Mouse (Mus musculus) MEL (cell line): ENCODE results near the gene Zfpm1. TPM values are rescaled to one million over a fixed set of nuclear protein-coding genes. Genes with fewer than 3 reads are reported as not detected.

ENCODE experiments used
- DNase-seq: peaks from one replicate; pipeline ENCODE4 v3.0.0; 2011; ENCODE audit warnings: low read depth, low spot score
- H3K27ac ChIP-seq: 2 replicates; pipeline ENCODE4 v1.5.1; 2012; ENCODE audit warnings: low read depth, mild to moderate bottlenecking, control low read depth, low read length, moderate library complexity; ENCODE audit not compliant: control insufficient read depth
- H3K27me3 ChIP-seq, 2 experiments: fragments of 150-350 bp in 1 of 2; sonication (generic) in 1 of 2; 2 replicates each; pipeline ENCODE4 v1.6.1; 2012; ENCODE audit warnings: low read length in 2 of 2, mild to moderate bottlenecking in 2 of 2, improper control_type of control experiment in 1 of 2, moderate library complexity in 1 of 2; ENCODE audit not compliant: insufficient read depth in 2 of 2, control insufficient read depth in 1 of 2
- H3K36me3 ChIP-seq, 2 experiments: 2 replicates each; pipeline ENCODE4 v1.6.1; 2012 to 2014; ENCODE audit warnings: low read length in 2 of 2, improper control_type of control experiment in 1 of 2, inconsistent platforms in 1 of 2, mild to moderate bottlenecking in 1 of 2; ENCODE audit not compliant: insufficient read depth in 2 of 2, control insufficient read depth in 1 of 2
- H3K4me1 ChIP-seq, 2 experiments: fragments of 150-350 bp in 1 of 2; sonication (generic) in 1 of 2; 2 replicates each; pipeline ENCODE4 v1.6.1; 2012; ENCODE audit warnings: low read length in 2 of 2, improper control_type of control experiment in 1 of 2, mild to moderate bottlenecking in 1 of 2; ENCODE audit not compliant: insufficient read depth in 2 of 2, control insufficient read depth in 1 of 2
- H3K4me3 ChIP-seq, 2 experiments: fragments of 150-350 bp in 1 of 2; sonication (generic) in 1 of 2; 2 replicates each; pipeline ENCODE4 v1.5.1; 2012; ENCODE audit warnings: low read depth in 2 of 2, low read length in 2 of 2, mild to moderate bottlenecking in 2 of 2, moderate library complexity in 2 of 2, control low read depth in 1 of 2, improper control_type of control experiment in 1 of 2; ENCODE audit not compliant: control insufficient read depth in 1 of 2, insufficient read depth in 1 of 2
- H3K79me2 ChIP-seq: 2 replicates; pipeline ENCODE4 v1.6.1; 2012; ENCODE audit warnings: mild to moderate bottlenecking, low read length, moderate library complexity; ENCODE audit not compliant: control insufficient read depth, poor library complexity, insufficient read depth
- H3K9ac ChIP-seq: 2 replicates; pipeline ENCODE4 v1.6.1; 2012; ENCODE audit warnings: low read depth, mild to moderate bottlenecking, control low read depth, low read length, moderate library complexity; ENCODE audit not compliant: control insufficient read depth, poor library complexity, severe bottlenecking
- H3K9me3 ChIP-seq: fragments of 150-350 bp; sonication (generic); replicated peaks from 2 replicates; pipeline ENCODE4 v1.6.1; 2012; ENCODE audit warnings: mild to moderate bottlenecking, low read length, improper control_type of control experiment, moderate library complexity; ENCODE audit not compliant: insufficient read depth
- BHLHE40 ChIP-seq: IDR thresholded peaks from 2 replicates; pipeline ENCODE4 v1.6.1; 2012; ENCODE audit warnings: low read depth, mild to moderate bottlenecking, inconsistent platforms, low read length, improper control_type of control experiment, borderline replicate concordance
- CTCF ChIP-seq, 3 experiments: IDR thresholded peaks in 2 of 3; conservative IDR thresholded peaks in 1 of 3; 2 replicates each; pipeline ENCODE4 v1.5.1; 2011 to 2012; ENCODE audit warnings: low read length in 3 of 3, low read depth in 2 of 3, mild to moderate bottlenecking in 2 of 3, improper control_type of control experiment in 1 of 3, inconsistent platforms in 1 of 3, mixed read lengths in 1 of 3, moderate library complexity in 1 of 3; ENCODE audit not compliant: control insufficient read depth in 1 of 3, insufficient read depth in 1 of 3, poor library complexity in 1 of 3, severe bottlenecking in 1 of 3
- ELF1 ChIP-seq: IDR thresholded peaks from 2 replicates; pipeline ENCODE4 v1.6.1; 2014; ENCODE audit warnings: low read depth, mild to moderate bottlenecking, inconsistent platforms, low read length, improper control_type of control experiment, moderate library complexity
- EP300 ChIP-seq, 2 experiments: IDR thresholded peaks; 2 replicates each; pipeline ENCODE4 v1.6.1; 2011; ENCODE audit warnings: improper control_type of control experiment in 2 of 2, low read length in 2 of 2, low read depth in 1 of 2, mild to moderate bottlenecking in 1 of 2
- ETS1 ChIP-seq: IDR thresholded peaks from 2 replicates; pipeline ENCODE4 v1.6.1; 2012; ENCODE audit warnings: low read depth, mild to moderate bottlenecking, inconsistent platforms, low read length, improper control_type of control experiment, moderate library complexity
- GABPA ChIP-seq: IDR thresholded peaks from 2 replicates; pipeline ENCODE4 v1.6.1; 2012; ENCODE audit warnings: low read depth, mild to moderate bottlenecking, inconsistent platforms, low read length, improper control_type of control experiment, moderate library complexity
- GATA1 ChIP-seq: IDR thresholded peaks from 2 replicates; pipeline ENCODE4 v1.6.1; 2011; ENCODE audit warnings: low read depth, low read length, improper control_type of control experiment
- JUND ChIP-seq: IDR thresholded peaks from 2 replicates; pipeline ENCODE4 v1.6.1; 2011; ENCODE audit warnings: low read depth, mild to moderate bottlenecking, improper control_type of control experiment, low read length
- KAT2A ChIP-seq: conservative IDR thresholded peaks from 2 replicates; pipeline ENCODE4 v1.6.1; 2012; ENCODE audit warnings: low read depth, low read length, improper control_type of control experiment, inconsistent platforms
- MAFK ChIP-seq: IDR thresholded peaks from 2 replicates; pipeline ENCODE4 v1.6.1; 2011; ENCODE audit warnings: low read depth, mild to moderate bottlenecking, low read length, improper control_type of control experiment, borderline replicate concordance
- MAZ ChIP-seq: IDR thresholded peaks from 2 replicates; pipeline ENCODE4 v1.6.1; 2012; ENCODE audit warnings: low read depth, mild to moderate bottlenecking, inconsistent platforms, low read length, improper control_type of control experiment
- MEF2A ChIP-seq: IDR thresholded peaks from 2 replicates; pipeline ENCODE4 v1.6.1; 2014; ENCODE audit warnings: low read depth, mild to moderate bottlenecking, inconsistent platforms, low read length, improper control_type of control experiment; ENCODE audit not compliant: poor library complexity, insufficient replicate concordance, severe bottlenecking; ENCODE audit errors: extremely low read depth
- MYB ChIP-seq: IDR thresholded peaks from 2 replicates; pipeline ENCODE4 v1.6.1; 2011; ENCODE audit warnings: mild to moderate bottlenecking, low read depth, low read length, improper control_type of control experiment
- MYC ChIP-seq: IDR thresholded peaks from 2 replicates; pipeline ENCODE4 v1.6.1; 2011; ENCODE audit warnings: low read depth, mild to moderate bottlenecking, low read length, improper control_type of control experiment, moderate library complexity
- NRF1 ChIP-seq: IDR thresholded peaks from 2 replicates; pipeline ENCODE4 v1.6.1; 2014; ENCODE audit warnings: low read depth, mild to moderate bottlenecking, inconsistent platforms, low read length, improper control_type of control experiment, moderate library complexity; ENCODE audit not compliant: poor library complexity, insufficient read depth, severe bottlenecking
- POLR2A ChIP-seq, 2 experiments: IDR thresholded peaks; 2 replicates each; pipeline ENCODE4 v1.6.1; 2011 to 2012; ENCODE audit warnings: low read length in 2 of 2, mild to moderate bottlenecking in 2 of 2, control low read depth in 1 of 2, improper control_type of control experiment in 1 of 2, low read depth in 1 of 2, moderate library complexity in 1 of 2; ENCODE audit not compliant: control insufficient read depth in 1 of 2, insufficient read depth in 1 of 2, poor library complexity in 1 of 2
- POLR2AphosphoS2 ChIP-seq: IDR thresholded peaks from 2 replicates; pipeline ENCODE4 v1.6.1; 2011; ENCODE audit warnings: low read length, improper control_type of control experiment
- POLR2AphosphoS5 ChIP-seq: IDR thresholded peaks from 2 replicates; pipeline ENCODE4 v1.6.1; 2012; ENCODE audit warnings: low read depth, borderline replicate concordance, mild to moderate bottlenecking, inconsistent platforms, low read length, moderate library complexity, mixed read lengths
- SIN3A ChIP-seq: IDR thresholded peaks from 2 replicates; pipeline ENCODE4 v1.6.1; 2012; ENCODE audit warnings: low read length, improper control_type of control experiment, inconsistent platforms
- SMC3 ChIP-seq: IDR thresholded peaks from 2 replicates; pipeline ENCODE4 v1.6.1; 2011; ENCODE audit warnings: low read depth, low read length, improper control_type of control experiment
- TBP ChIP-seq: IDR thresholded peaks from 2 replicates; pipeline ENCODE4 v1.8.0; 2011; ENCODE audit warnings: low read depth, low read length, improper control_type of control experiment
- TCF12 ChIP-seq: IDR thresholded peaks from 2 replicates; pipeline ENCODE4 v1.6.1; 2014; ENCODE audit warnings: low read depth, mild to moderate bottlenecking, inconsistent platforms, low read length, improper control_type of control experiment, moderate library complexity
- USF1 ChIP-seq: IDR thresholded peaks from 2 replicates; pipeline ENCODE4 v1.6.1; 2014; ENCODE audit warnings: low read depth, mild to moderate bottlenecking, inconsistent platforms, low read length, improper control_type of control experiment, moderate library complexity
- USF2 ChIP-seq, 2 experiments: IDR thresholded peaks; 2 replicates each; pipeline ENCODE4 v1.6.1; 2011 to 2012; ENCODE audit warnings: improper control_type of control experiment in 2 of 2, low read length in 2 of 2, borderline replicate concordance in 1 of 2, inconsistent platforms in 1 of 2, low read depth in 1 of 2, mild to moderate bottlenecking in 1 of 2; ENCODE audit not compliant: insufficient read depth in 1 of 2
- ZC3H11A ChIP-seq: IDR thresholded peaks from 2 replicates; pipeline ENCODE4 v1.6.1; 2012; ENCODE audit warnings: low read depth, mild to moderate bottlenecking, inconsistent platforms, low read length, improper control_type of control experiment
- ZKSCAN1 ChIP-seq: IDR thresholded peaks from 2 replicates; pipeline ENCODE4 v1.6.1; 2012; ENCODE audit warnings: low read depth, mild to moderate bottlenecking, inconsistent platforms, low read length, improper control_type of control experiment, moderate library complexity
- ZMIZ1 ChIP-seq: IDR thresholded peaks from 2 replicates; pipeline ENCODE4 v1.6.1; 2012; ENCODE audit warnings: low read depth, mild to moderate bottlenecking, inconsistent platforms, low read length, improper control_type of control experiment, moderate library complexity
- polyA plus RNA-seq, 2 experiments: library from polyadenylated mRNA; stranded (reverse) in 1 of 2; unstranded in 1 of 2; fragments of >175 nt in 1 of 2; fragments of >200 nt in 1 of 2; gene quantifications; 2 replicates each; pipeline versions ENCODE4 v1.2.1 to v1.2.4; 2012; ENCODE audit warnings: low replicate concordance in 2 of 2, low read depth in 1 of 2; ENCODE audit not compliant: insufficient read length in 2 of 2, insufficient read depth in 1 of 2, missing spikeins in 1 of 2
- total RNA-seq: library from RNA; depleted of rRNA; stranded (reverse); fragments of 300-350 nt; gene quantifications from 2 replicates; pipeline ENCODE4 v1.2.3, GENCODE M21; 2012

Zfpm1 gene
- total and polyA plus RNA-seq, 3 experiments = 133 to 343 (median 260) TPM

DNA sequence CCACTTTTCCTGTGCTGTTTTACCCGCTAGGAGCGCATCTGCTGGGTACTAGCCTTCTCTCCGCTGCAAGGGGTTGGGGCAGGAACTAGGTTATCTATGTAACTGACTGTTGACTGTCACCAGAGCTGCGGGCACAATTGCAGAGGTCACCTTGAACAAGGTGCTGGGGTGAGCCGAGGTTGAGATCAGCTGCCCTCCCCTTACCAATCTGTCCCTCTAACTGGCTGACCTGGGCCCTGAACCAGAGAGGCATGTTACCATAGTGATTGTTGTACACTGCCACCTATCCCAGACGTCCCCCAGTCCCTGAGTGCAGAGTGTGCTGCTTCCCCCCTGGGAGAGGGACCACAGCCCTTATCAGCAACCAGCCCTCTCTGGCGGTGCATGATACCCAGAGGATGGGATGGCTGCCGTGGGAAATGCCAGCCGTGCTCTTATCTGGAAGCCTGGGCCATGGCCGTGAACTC is 39.5 kb downstream of the Zfpm1 start (continued):
- TF ChIP-seq GATA1 (peak; percentile 98), POLR2A (IDR thresholded peaks at IDR 0.05; ENCODE audit: control insufficient read depth in 1 of 2, insufficient read depth in 1 of 2, low read depth in 1 of 2, low read length in 2 of 2, poor library complexity in 1 of 2) (peak in 1 of 2 experiments; percentile 48; a peak in 2 of 4 replicates), ETS1 (peak; percentile 99), MAZ (peak; percentile 97), ZMIZ1 (no peak; the same call in 1 of the 2 replicates), KAT2A (no peak)

DNA sequence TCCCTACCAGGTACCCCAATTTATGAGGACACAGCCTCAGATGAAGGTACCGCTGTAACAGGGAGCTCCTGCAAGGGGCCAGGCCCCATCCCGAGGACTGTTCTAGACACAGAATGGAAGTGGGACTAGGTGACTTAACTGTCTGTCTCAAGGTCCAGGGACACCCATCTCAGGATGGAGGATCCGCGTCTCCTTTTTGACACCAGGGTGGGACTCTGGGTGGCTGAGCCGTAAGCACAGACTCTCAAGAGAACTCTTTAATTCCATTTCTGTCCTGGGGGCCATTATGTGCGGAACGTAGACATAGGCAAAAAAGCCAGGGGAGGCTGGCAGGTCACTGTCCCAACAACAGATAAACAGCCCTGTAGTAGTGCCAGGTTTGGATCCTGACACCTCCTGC is 40.2 kb downstream of the Zfpm1 start:
- no peak overlapping the region for H3K4me3 ChIP-seq
- H3K9ac ChIP-seq = peak overlapping the region; percentile 62
- H3K27me3 ChIP-seq = no peaks in the 10 kb centered on the region
- TF ChIP-seq JUND (no peak), ELF1 (no peak)
- peaks cover 7 to 94% of the 10 kb centered on the region in 2 experiments; a peak in 3 of 4 replicates for H3K36me3 ChIP-seq
- peak; percentile 78 for DNase-seq
- peaks cover 42 to 92% of the 10 kb centered on the region in 2 experiments for H3K4me1 ChIP-seq
- no peaks in the 10 kb centered on the region for H3K9me3 ChIP-seq
- H3K79me2 ChIP-seq = peaks cover 26% of the 10 kb centered on the region
- H3K27ac ChIP-seq = peak overlapping the region; percentile 98

DNA sequence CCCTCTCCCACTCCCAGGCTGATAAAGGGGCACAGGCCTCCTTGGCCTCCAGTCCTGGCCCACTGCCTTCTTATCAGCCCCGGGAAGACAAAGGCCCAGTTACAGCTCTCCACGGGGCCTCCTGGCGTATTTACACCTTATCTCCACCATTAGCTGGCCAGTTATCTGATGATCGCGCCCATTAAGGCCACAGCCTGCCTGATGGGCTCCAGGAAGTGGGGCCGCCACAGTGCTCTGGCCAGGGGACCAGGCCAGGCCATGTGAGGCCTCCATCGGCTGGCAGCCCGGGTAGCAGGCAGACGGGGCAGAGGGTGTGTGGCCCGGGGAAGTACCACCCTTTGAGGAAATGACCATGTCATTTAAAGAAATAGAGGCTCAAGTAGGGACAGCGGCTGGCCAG is 40.9 kb downstream of the Zfpm1 start:
- H3K4me1 ChIP-seq = peaks cover 42 to 89% of the 10 kb centered on the region in 2 experiments
- H3K36me3 ChIP-seq = peaks cover 7 to 90% of the 10 kb centered on the region in 2 experiments; a peak in 3 of 4 replicates
- H3K27ac ChIP-seq = peak overlapping the region; percentile 98
- peak; percentile 75 for DNase-seq
- no peak overlapping the region for H3K4me3 ChIP-seq
- no peaks in the 10 kb centered on the region for H3K9me3 ChIP-seq
- peaks cover 28% of the 10 kb centered on the region for H3K79me2 ChIP-seq
- peak overlapping the region; percentile 62 for H3K9ac ChIP-seq
- H3K27me3 ChIP-seq = no peaks in the 10 kb centered on the region
- TF ChIP-seq USF2 (IDR thresholded peaks at IDR 0.05; ENCODE audit: borderline replicate concordance in 1 of 2, insufficient read depth in 1 of 2, low read depth in 1 of 2, low read length in 2 of 2) (no peak), ZMIZ1 (peak; percentile 65; the same call in 1 of the 2 replicates), GABPA (no peak), EP300 (IDR thresholded peaks at IDR 0.05; ENCODE audit: low read depth in 1 of 2, low read length in 2 of 2) (peak; percentile 80 to 94), ZKSCAN1 (no peak), TCF12 (peak; percentile 92), POLR2AphosphoS5 (no peak), POLR2A (IDR thresholded peaks at IDR 0.05; ENCODE audit: control insufficient read depth in 1 of 2, insufficient read depth in 1 of 2, low read depth in 1 of 2, low read length in 2 of 2, poor library complexity in 1 of 2) (0 out of 4 replicates have a peak, but pooled peaks have one; percentile 36 to 50), MEF2A (no peak), MYB (peak; percentile 50), USF1 (peak; percentile 6; the same call in 1 of the 2 replicates), BHLHE40 (peak; percentile 69), GATA1 (peak; percentile 92), ETS1 (peak; percentile 81), CTCF (IDR thresholded peaks at IDR 0.05 in 2 of 3, conservative IDR thresholded peaks at IDR 0.05 in 1 of 3; ENCODE audit: control insufficient read depth in 1 of 3, insufficient read depth in 1 of 3, low read depth in 2 of 3, low read length in 3 of 3, poor library complexity in 1 of 3, severe bottlenecking in 1 of 3) (no peak), SIN3A (peak; percentile 86), MAFK (peak; percentile 25; the same call in 1 of the 2 replicates), KAT2A (peak; percentile 47), SMC3 (no peak), MYC (peak; percentile 49), NRF1 (no peak), TBP (peak; percentile 43; the same call in 1 of the 2 replicates), POLR2AphosphoS2 (peak; percentile 56; the same call in 1 of the 2 replicates), ZC3H11A (no peak)
